Mouse (Mus musculus): ENCODE results near the gene Efna5.

DNA sequence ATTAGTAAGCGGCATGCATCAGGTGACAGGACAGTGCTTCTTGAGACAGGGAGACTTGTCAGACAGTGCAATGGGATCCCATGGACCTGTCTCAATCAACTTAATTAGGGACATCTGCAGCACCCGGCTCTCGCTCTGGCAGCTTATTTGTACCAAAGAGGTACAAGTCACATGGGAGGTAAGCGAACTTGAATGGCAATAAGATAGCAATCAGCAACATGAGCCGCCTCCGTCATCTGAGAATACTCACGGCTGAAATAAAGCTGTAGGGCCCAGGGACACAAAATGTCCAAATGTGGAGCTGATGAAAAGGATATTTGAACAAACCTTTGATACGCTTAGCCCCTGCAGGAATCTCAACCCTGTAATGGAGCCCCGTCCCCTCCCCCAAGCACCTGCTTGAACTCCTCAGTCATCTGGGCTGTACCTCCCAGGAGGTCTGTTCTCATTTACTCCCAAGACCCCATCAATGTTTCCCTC, 186.1 kb downstream of the Efna5 start:
- no peak for TF ChIP-seq POLR2A (IDR thresholded peaks at IDR 0.05; ENCODE audit: control insufficient read depth, extremely low read depth, insufficient read depth, low read length, poor library complexity)
- no peak for TF ChIP-seq CTCF (IDR thresholded peaks at IDR 0.05; ENCODE audit: borderline replicate concordance, control insufficient read depth, extremely low read depth, insufficient read depth, low read length, poor library complexity)
